Mouse (Mus musculus) lung, postnatal 0 days (tissue): ENCODE data around the gene Slc11a2.
"Not testable (repeated sequence)": the region's sequence is repeated elsewhere in the genome, so short reads cannot be mapped to it uniquely, and the experiment has no call there.

Experiments
- CTCF ChIP-seq: IDR thresholded peaks from 2 replicates; pipeline ENCODE4 v1.5.1; 2016; ENCODE audit warnings: antibody characterized with exemption, mild to moderate bottlenecking
- EP300 ChIP-seq: IDR thresholded peaks from 2 replicates; pipeline ENCODE4 v1.6.1; 2016; ENCODE audit warnings: antibody characterized with exemption, mild to moderate bottlenecking, control low read depth

DNA sequence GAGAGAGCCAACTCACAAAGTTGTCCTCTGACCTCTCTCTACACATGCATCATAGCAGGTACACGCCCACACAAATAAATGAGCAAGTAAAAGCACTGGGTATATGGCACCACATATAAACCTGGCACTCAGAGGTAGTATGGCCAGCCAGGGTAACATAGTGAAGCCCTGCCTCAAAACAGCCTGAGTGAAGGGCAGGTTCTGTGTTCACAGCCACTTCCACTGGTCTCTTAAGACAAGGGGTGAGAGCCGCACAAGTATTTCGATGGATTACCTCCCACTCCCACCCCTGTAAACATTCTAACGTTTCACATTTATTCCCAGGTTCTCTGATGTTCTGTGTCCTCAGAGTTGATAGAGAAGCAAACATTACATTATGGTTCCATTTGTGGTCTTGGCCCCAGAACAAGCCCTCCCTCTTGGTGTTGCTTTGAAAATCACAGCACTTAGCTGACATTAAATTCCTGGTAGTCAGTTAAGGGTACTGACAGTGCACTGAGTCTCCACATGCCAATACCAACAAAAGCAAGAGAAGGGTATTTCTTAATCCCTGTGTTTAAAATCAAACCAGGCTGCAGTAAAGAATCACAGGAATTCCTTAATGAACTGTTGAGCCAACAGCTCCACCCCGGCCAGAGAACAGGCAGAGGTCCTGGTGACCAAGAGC lies 83.4 kb downstream of the Slc11a2 start:
- TF ChIP-seq CTCF: not testable (repeated sequence)
- peak; percentile 27; the same call in 1 of the 2 replicates for TF ChIP-seq EP300
